Mouse (Mus musculus) kidney, embryonic 15.5 days (tissue): ENCODE measurements around the gene Cnp. TPM values are rescaled to one million over a fixed set of nuclear protein-coding genes. Genes with fewer than 3 reads are reported as not detected.
A peak's percentile ranks its signal among the peaks of the same experiment; 100 is the strongest.

Experiments
- ATAC-seq: fragments of 200-750 bp; cut with Nextera tagmentation; replicated peaks from 2 replicates; pipeline ENCODE4 v1.8.0; 2017; ENCODE audit warnings: moderate TSS enrichment; ENCODE audit not compliant: low FRiP score
- H3K27ac ChIP-seq: fragments of 300-500 bp; sonication (generic); 2 replicates; pipeline ENCODE4 v1.5.1; 2015; ENCODE audit warnings: mild to moderate bottlenecking, inconsistent platforms
- H3K27me3 ChIP-seq: fragments of 300-500 bp; sonication (generic); 2 replicates; pipeline ENCODE4 v1.6.1; 2015; ENCODE audit warnings: inconsistent platforms
- H3K36me3 ChIP-seq: fragments of 300-500 bp; sonication (generic); 2 replicates; pipeline ENCODE4 v1.6.1; 2015; ENCODE audit warnings: inconsistent platforms
- H3K4me1 ChIP-seq: fragments of 300-500 bp; sonication (generic); 2 replicates; pipeline ENCODE4 v1.6.1; 2015; ENCODE audit warnings: inconsistent platforms
- H3K4me2 ChIP-seq: fragments of 300-500 bp; sonication (generic); 2 replicates; pipeline ENCODE4 v1.6.1; 2015; ENCODE audit warnings: moderate library complexity, mild to moderate bottlenecking, inconsistent platforms
- H3K4me3 ChIP-seq: fragments of 300-500 bp; sonication (generic); replicated peaks from 2 replicates; pipeline ENCODE4 v1.5.1; 2015; ENCODE audit warnings: mild to moderate bottlenecking, inconsistent platforms
- H3K9ac ChIP-seq: fragments of 300-500 bp; sonication (generic); 2 replicates; pipeline ENCODE4 v1.6.1; 2015; ENCODE audit warnings: mild to moderate bottlenecking, inconsistent platforms
- H3K9me3 ChIP-seq: fragments of 300-500 bp; sonication (generic); replicated peaks from 2 replicates; pipeline ENCODE4 v1.6.1; 2016; ENCODE audit warnings: inconsistent platforms
- WGBS: fragments of 180-500 bp; shearing (Covaris S2); methylation state at CpG from one replicate; pipeline ENCODE4 v1.1.7; 2015; ENCODE audit warnings: mixed read lengths; 5-methylcytosine and 5-hydroxymethylcytosine counted together
- polyA plus RNA-seq: library from polyadenylated mRNA; unstranded; fragments of >200 nt; fragmentation: Nextera tagmentation; extraction: Ambion mirVana; gene quantifications from 2 replicates; pipeline ENCODE4 v1.2.1, GENCODE M21; 2015

Gene Cnp
- polyA plus RNA-seq, 1 experiment from 2014 or later = 29.6 TPM

DNA sequence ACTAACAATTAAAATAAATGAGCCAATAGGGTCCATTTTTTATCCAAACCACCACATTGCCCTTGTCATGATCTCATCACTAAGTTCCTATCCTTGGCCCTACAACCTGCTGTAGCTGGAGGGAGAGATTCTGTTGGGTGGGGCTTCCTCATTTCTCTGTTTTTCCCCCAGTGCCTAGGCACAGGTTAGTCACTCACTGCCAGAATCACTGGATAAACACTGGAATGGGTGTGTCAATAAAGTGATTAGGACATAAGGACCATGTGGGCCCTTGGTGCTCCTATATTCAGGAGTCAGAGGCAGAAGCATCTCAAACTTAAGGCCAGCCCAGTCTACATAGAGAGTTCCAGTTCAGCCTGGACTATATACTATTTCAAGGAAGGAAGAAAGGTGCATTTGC lies 38.2 kb upstream of the Cnp start:
- no peak for ATAC-seq
- Histone ChIP-seq H3K4me2 (no peak overlapping the region), H3K9ac (no peak overlapping the region), H3K36me3 (no peaks in the 10 kb centered on the region), H3K9me3 (no peaks in the 10 kb centered on the region), H3K4me1 (no peaks in the 10 kb centered on the region), H3K4me3 (no peak overlapping the region), H3K27me3 (no peaks in the 10 kb centered on the region), H3K27ac (no peak overlapping the region)

GRCm38 (mm10) chr11:100540966-100541365 lies 33.7 kb upstream of the Cnp start:
- WGBS = 25% methylated on average over 6 of the region's 6 CpGs
- Histone ChIP-seq H3K27ac (no peak overlapping the region), H3K4me3 (no peak overlapping the region), H3K9me3 (no peaks in the 10 kb centered on the region), H3K9ac (no peak overlapping the region), H3K27me3 (no peaks in the 10 kb centered on the region), H3K4me2 (no peak overlapping the region), H3K36me3 (no peaks in the 10 kb centered on the region), H3K4me1 (peaks cover 13% of the 10 kb centered on the region)
- no peak for ATAC-seq

DNA sequence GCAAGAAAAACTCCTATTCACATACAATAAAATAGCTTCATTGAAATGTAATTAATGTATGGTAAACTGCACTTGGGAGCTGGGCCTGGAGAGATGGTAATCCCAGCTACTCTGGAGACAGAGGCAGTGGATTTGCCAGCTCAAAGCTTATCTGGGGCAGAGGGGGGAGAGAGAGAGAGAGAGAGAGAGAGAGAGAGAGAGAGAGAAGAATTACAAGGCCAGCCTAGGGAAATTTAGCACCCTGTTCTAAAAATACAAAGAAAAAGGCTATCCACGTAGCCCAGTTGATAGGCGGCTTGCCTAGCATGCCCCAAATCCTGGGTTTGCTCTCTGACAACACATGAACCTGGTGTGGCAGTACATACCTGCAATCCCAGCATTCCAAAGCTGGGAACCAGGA lies 33.1 kb upstream of the Cnp start:
- 91% methylated on average over 2 of the region's 2 CpGs for WGBS
- Histone ChIP-seq H3K27ac (no peak overlapping the region), H3K9me3 (no peaks in the 10 kb centered on the region), H3K4me2 (no peak overlapping the region), H3K9ac (no peak overlapping the region), H3K36me3 (no peaks in the 10 kb centered on the region), H3K4me1 (peaks cover 16% of the 10 kb centered on the region), H3K27me3 (no peaks in the 10 kb centered on the region), H3K4me3 (no peak overlapping the region)
- ATAC-seq = no peak

DNA sequence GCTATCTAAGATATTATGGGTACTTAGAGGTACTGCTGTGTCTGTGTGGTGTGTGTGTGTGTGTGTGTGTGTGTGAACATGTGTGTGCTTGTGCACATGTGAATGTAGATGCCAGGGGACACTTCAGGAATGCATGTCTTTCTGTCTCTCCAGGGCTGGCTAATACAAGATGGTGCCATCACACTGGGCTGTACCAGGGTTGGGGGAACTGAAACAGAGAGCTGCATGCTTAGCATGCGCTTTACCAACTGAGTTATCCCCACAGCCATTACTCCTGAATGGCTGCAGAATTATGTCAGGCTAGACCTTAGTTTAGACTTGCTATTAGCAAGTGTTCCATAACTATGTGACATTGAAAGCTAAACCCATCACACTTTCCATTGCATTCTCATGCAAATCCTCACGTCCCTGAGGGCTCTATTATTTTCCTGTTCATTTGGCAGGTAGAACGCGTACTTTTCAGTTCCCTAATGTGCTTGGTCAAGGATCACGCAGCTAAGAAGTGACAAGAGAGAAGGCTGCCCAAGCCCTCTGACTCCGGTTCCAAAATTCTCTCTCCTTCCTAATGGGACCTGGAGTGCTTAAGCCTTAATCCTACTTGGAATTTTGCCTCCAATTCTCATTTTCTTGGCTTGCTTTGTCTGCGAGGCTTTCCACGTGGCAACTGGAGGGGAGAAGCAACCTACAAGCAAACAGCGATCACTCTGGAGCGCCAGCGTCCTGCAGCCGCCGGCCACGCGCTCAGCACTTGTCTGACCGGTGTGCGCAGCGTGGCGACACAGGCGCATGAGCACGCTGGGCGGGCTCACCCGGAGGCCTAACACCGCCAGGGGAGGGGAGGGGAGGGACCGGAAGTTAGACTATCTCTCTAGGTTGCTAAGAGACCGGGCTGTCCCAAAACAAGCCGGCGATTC lies 29.6 kb upstream of the Cnp start, which contains the start of gene Ttc25:
TSS of gene Ttc25 (plus strand) at position 776 of the 914 bp plus-strand sequence.
- Histone ChIP-seq H3K4me1 (peaks cover 16% of the 10 kb centered on the region), H3K9ac (peak within 1 kb of the TSS; percentile 50), H3K27me3 (no peaks in the 10 kb centered on the region), H3K36me3 (no peaks in the 10 kb centered on the region), H3K27ac (peak within 1 kb of the TSS; percentile 72), H3K4me2 (peak within 1 kb of the TSS; percentile 80), H3K9me3 (no peaks in the 10 kb centered on the region), H3K4me3 (peak within 1 kb of the TSS; percentile 47)
- ATAC-seq = peak; percentile 98
- 5% methylated on average over 28 of the region's 28 CpGs for WGBS

DNA sequence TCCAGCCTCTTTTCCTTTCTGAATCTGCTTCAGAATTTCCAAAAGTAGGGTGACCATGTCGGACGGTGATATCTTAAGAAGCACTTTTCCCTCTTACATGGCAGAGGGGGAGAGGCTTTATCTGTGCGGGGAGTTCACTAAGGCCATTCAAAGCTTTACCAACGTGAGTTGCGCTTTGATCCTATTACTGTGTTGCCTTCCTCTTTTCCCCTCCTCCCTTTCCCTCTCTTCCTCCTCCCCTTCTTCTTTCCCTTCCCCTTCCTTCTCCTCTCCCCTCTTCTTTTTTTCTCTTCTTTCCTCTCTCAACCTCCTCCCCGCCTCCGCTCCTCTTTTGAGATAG lies 29.0 kb upstream of the Cnp start:
- Histone ChIP-seq H3K9me3 (no peaks in the 10 kb centered on the region), H3K4me1 (peaks cover 16% of the 10 kb centered on the region), H3K9ac (peak overlapping the region; percentile 50; the same call in 1 of the 2 replicates), H3K27me3 (no peaks in the 10 kb centered on the region), H3K27ac (peak overlapping the region; percentile 72), H3K36me3 (no peaks in the 10 kb centered on the region), H3K4me3 (peak overlapping the region; percentile 47), H3K4me2 (peak overlapping the region; percentile 80)
- 28% methylated on average over 7 of the region's 7 CpGs for WGBS
- ATAC-seq = no peak

- H3K4me2 ChIP-seq = no peak overlapping the region
- no peaks in the 10 kb centered on the region for H3K27me3 ChIP-seq
- H3K9ac ChIP-seq = no peak overlapping the region
- H3K4me3 ChIP-seq = no peak overlapping the region
- H3K27ac ChIP-seq = no peak overlapping the region
- H3K9me3 ChIP-seq = no peaks in the 10 kb centered on the region
- no peak for ATAC-seq
- no peaks in the 10 kb centered on the region for H3K36me3 ChIP-seq
- WGBS = 86% methylated on average over 6 of the region's 6 CpGs
- H3K4me1 ChIP-seq = peaks cover 16% of the 10 kb centered on the region
Measured at GRCm38 (mm10) chr11:100546955-100547354, 27.7 kb upstream of the Cnp start.

- H3K27me3 ChIP-seq = no peaks in the 10 kb centered on the region
- peaks cover 16% of the 10 kb centered on the region for H3K4me1 ChIP-seq
- WGBS = 80% methylated on average over 6 of the region's 6 CpGs
- H3K4me2 ChIP-seq = no peak overlapping the region
- no peaks in the 10 kb centered on the region for H3K36me3 ChIP-seq
- H3K4me3 ChIP-seq = no peak overlapping the region
- no peak overlapping the region for H3K27ac ChIP-seq
- no peak for ATAC-seq
- H3K9me3 ChIP-seq = no peaks in the 10 kb centered on the region
- H3K9ac ChIP-seq = no peak overlapping the region
Measured at GRCm38 (mm10) chr11:100548141-100548540, 26.6 kb upstream of the Cnp start.

DNA sequence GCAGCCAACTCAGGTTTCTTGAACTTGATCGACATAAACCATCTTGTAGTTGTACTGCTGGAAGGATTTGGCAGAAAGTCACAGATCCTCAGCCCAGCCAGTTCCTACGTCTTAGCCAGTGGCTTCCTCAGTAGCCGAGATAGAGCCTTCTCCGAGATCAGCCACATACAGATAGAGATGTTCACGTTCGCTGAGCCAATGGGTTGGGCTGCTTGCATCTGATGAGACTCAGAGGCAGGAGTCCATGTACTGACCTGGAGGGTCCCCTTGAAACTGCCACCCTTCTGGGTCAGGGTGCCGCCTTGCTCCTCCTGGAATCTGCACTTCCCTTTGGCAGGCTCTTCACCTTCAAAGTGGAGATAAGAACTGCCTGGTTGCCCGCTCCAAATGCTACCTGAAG lies 25.2 kb upstream of the Cnp start:
- Histone ChIP-seq H3K36me3 (no peaks in the 10 kb centered on the region), H3K27me3 (no peaks in the 10 kb centered on the region), H3K9ac (no peak overlapping the region), H3K9me3 (no peaks in the 10 kb centered on the region), H3K4me1 (peaks cover 16% of the 10 kb centered on the region), H3K27ac (no peak overlapping the region), H3K4me2 (no peak overlapping the region), H3K4me3 (no peak overlapping the region)
- WGBS = 81% methylated on average over 8 of the region's 8 CpGs
- no peak for ATAC-seq

GRCm38 (mm10) chr11:100550101-100550500 lies 24.6 kb upstream of the Cnp start:
- H3K4me3 ChIP-seq = no peak overlapping the region
- H3K4me1 ChIP-seq = peaks cover 12% of the 10 kb centered on the region
- no peak overlapping the region for H3K4me2 ChIP-seq
- ATAC-seq = no peak
- no peak overlapping the region for H3K27ac ChIP-seq
- H3K27me3 ChIP-seq = no peaks in the 10 kb centered on the region
- H3K36me3 ChIP-seq = no peaks in the 10 kb centered on the region
- no peaks in the 10 kb centered on the region for H3K9me3 ChIP-seq
- H3K9ac ChIP-seq = no peak overlapping the region
- WGBS = 71% methylated on average over 6 of the region's 6 CpGs

DNA sequence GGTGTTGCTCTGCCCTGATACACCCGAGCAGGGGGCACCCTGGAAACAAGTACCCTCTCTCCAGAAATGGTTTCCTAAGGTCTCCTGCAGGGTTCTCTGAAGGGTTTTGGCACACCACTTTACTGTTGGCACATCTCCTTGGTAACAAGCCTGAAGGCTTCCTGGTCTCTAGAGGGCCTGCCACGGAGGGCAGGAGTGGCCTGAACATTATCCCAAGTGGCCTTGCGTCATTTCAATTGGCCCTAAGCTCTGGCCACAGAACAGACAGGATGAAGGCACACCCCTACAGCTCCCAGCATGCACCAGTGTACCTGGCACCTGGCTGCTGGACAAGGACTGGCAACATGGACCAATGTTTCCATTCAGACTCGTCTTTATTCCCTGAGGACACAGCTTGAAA lies 21.9 kb upstream of the Cnp start:
- Histone ChIP-seq H3K4me2 (no peak overlapping the region), H3K4me3 (no peak overlapping the region), H3K27me3 (no peaks in the 10 kb centered on the region), H3K9ac (no peak overlapping the region), H3K4me1 (peaks cover 4% of the 10 kb centered on the region), H3K27ac (no peak overlapping the region), H3K9me3 (no peaks in the 10 kb centered on the region), H3K36me3 (no peaks in the 10 kb centered on the region)
- 86% methylated on average over 4 of the region's 4 CpGs for WGBS
- no peak for ATAC-seq

GRCm38 (mm10) chr11:100555583-100555982 lies 19.1 kb upstream of the Cnp start:
- 0 out of 2 replicates have a peak, but pooled peaks have one; percentile 45 for ATAC-seq
- WGBS = 20% methylated on average over 11 of the region's 11 CpGs

GRCm38 (mm10) chr11:100557563-100557962 lies 17.1 kb upstream of the Cnp start:
- H3K36me3 ChIP-seq = no peaks in the 10 kb centered on the region
- no peak overlapping the region for H3K9ac ChIP-seq
- no peak overlapping the region for H3K27ac ChIP-seq
- no peak overlapping the region for H3K4me3 ChIP-seq
- no peaks in the 10 kb centered on the region for H3K27me3 ChIP-seq
- peaks cover 4% of the 10 kb centered on the region for H3K4me1 ChIP-seq
- 74% methylated on average over 3 of the region's 3 CpGs for WGBS
- no peak for ATAC-seq
- H3K9me3 ChIP-seq = no peaks in the 10 kb centered on the region
- H3K4me2 ChIP-seq = no peak overlapping the region

More at GRCm38 (mm10) chr11:100555583-100555982, 19.1 kb upstream of the Cnp start:
- Histone ChIP-seq H3K4me1 (peaks cover 4% of the 10 kb centered on the region), H3K9me3 (no peaks in the 10 kb centered on the region), H3K27ac (no peak overlapping the region), H3K36me3 (no peaks in the 10 kb centered on the region), H3K4me3 (peak overlapping the region; percentile 21; the same call in 1 of the 2 replicates), H3K27me3 (no peaks in the 10 kb centered on the region), H3K9ac (peak overlapping the region; percentile 17; the same call in 1 of the 2 replicates), H3K4me2 (peak overlapping the region; percentile 51)
